Mouse (Mus musculus) embryonic fibroblast, embryonic 13.5 days (primary cell): ENCODE measurements around the gene Cep41.

Source experiments
- CTCF ChIP-seq: IDR thresholded peaks from 2 replicates; pipeline ENCODE4 v1.5.1; 2011; ENCODE audit warnings: mild to moderate bottlenecking, control low read depth, low read length, moderate library complexity, borderline replicate concordance; ENCODE audit not compliant: insufficient read depth
- POLR2A ChIP-seq: IDR thresholded peaks from 2 replicates; pipeline ENCODE4 v1.6.1; 2011; ENCODE audit warnings: low read depth, mild to moderate bottlenecking, control low read depth, low read length, moderate library complexity

DNA sequence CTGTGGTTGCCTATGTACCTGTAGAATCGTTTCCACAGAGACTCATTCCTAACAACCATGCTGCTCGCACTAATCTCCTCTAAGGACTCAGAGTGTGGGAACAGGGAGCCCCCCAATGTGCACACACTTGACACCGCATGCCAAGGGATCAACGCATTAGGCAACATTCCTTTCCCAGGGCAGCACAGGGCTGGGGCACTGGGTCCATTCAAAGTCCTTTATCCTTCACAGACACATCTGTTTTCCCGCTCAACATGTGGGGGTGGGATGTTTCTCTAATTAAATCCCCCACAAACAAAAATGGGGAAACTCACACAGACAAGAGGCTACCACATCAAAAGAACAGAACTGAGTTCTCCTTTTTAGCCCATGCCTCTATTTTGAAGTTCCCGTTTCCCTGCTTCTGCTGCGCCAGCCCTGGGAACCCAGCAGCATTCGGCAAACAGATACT, 77.0 kb downstream of the Cep41 start:
- TF ChIP-seq POLR2A: no peak
- TF ChIP-seq CTCF: no peak
